Mouse (Mus musculus): ENCODE data around the gene Hnrnpab. TPM values are rescaled to one million over a fixed set of nuclear protein-coding genes. Genes with fewer than 3 reads are reported as not detected.

The Hnrnpab gene
- polyA plus RNA-seq (2014; fragmentation: Illumina TruSeq; extraction: RNeasy Lipid Tissue Mini Kit (QIAGEN cat#74804); ENCODE audit: low replicate concordance): 323 TPM

GRCm38 (mm10) chr11:51606447-51607095 lies at the start of gene Hnrnpab:
Gene Hnrnpab, minus strand, starts transcription at chr11:51606847.

GRCm38 (mm10) chr11:51650691-51651515 lies 44.3 kb upstream of the Hnrnpab start, which contains the start of the genes N4bp3 and D930048N14Rik:
Gene N4bp3, minus strand, starts transcription at chr11:51650842.
Gene D930048N14Rik, plus strand, starts transcription at chr11:51650954.

GRCm38 (mm10) chr11:51635525-51636322 lies 29.1 kb upstream of the Hnrnpab start, which contains the start of gene Rmnd5b:
Gene Rmnd5b, minus strand, starts transcription at chr11:51635896.

DNA sequence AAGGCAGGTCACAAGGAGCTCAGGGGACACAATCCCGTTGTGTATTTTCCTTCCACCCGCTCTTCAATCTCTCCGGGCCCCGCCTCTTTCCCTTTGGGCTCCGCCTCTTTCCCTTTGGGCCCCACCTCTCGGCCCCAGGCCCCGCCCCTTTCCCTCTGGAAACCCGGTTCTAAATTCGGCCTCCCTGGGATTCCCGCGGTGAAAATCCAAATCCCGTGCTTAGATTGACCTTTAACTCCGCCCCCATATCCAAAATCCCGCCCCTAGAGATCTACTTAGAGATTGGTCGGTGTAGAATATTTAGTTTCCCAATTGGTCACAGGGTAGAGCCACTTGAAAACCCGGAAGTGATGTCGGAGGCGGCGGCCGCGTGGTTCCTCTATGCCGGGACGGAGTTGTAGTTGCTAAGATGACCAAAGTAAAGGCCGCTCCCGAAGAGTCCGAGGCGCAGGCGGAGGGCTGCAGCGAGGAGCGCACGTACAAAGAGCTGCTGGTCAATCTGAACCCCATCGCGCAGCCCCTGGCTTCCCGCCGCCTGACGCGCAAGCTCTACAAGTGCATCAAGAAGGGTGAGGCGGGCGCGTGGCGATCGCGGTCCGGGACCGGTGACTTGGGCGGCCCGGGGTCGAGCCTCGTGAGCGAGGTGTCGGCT lies 12.9 kb upstream of the Hnrnpab start, which contains the start of gene Nhp2:
Nhp2 (plus strand) TSS at position 327 of the 652 bp plus-strand sequence.

GRCm38 (mm10) chr11:51584431-51585248 lies 22.0 kb downstream of the Hnrnpab start, which contains the start of gene Phykpl:
Gene Phykpl, plus strand, starts transcription at chr11:51584757.

Other genes starting within 250 kb of the Hnrnpab start
- gene Phykpl, start 22.1 kb downstream of the Hnrnpab start, polyA plus RNA-seq (2014; fragmentation: Illumina TruSeq; extraction: RNeasy Lipid Tissue Mini Kit (QIAGEN cat#74804); ENCODE audit: low replicate concordance): 18.0 TPM
- gene Nhp2, start 12.9 kb upstream of the Hnrnpab start, polyA plus RNA-seq (2014; fragmentation: Illumina TruSeq; extraction: RNeasy Lipid Tissue Mini Kit (QIAGEN cat#74804); ENCODE audit: low replicate concordance): 0.59 TPM
- 3.4 TPM for gene Rmnd5b, start 29.0 kb upstream of the Hnrnpab start, polyA plus RNA-seq (2014; fragmentation: Illumina TruSeq; extraction: RNeasy Lipid Tissue Mini Kit (QIAGEN cat#74804); ENCODE audit: low replicate concordance)
- not detected for gene N4bp3, start 44.0 kb upstream of the Hnrnpab start, polyA plus RNA-seq (2014; fragmentation: Illumina TruSeq; extraction: RNeasy Lipid Tissue Mini Kit (QIAGEN cat#74804); ENCODE audit: low replicate concordance)
- gene D930048N14Rik, start 44.1 kb upstream of the Hnrnpab start, polyA plus RNA-seq (2014; fragmentation: Illumina TruSeq; extraction: RNeasy Lipid Tissue Mini Kit (QIAGEN cat#74804); ENCODE audit: low replicate concordance): 0.74 TPM
- 78.4 TPM for gene 0610009B22Rik, start 82.0 kb upstream of the Hnrnpab start, polyA plus RNA-seq (2014; fragmentation: Illumina TruSeq; extraction: RNeasy Lipid Tissue Mini Kit (QIAGEN cat#74804); ENCODE audit: low replicate concordance)
- gene Sec24a, start 156.8 kb upstream of the Hnrnpab start, polyA plus RNA-seq (2014; fragmentation: Illumina TruSeq; extraction: RNeasy Lipid Tissue Mini Kit (QIAGEN cat#74804); ENCODE audit: low replicate concordance): 142 TPM
- 947 TPM for gene Sar1b, start 156.8 kb upstream of the Hnrnpab start, polyA plus RNA-seq (2014; fragmentation: Illumina TruSeq; extraction: RNeasy Lipid Tissue Mini Kit (QIAGEN cat#74804); ENCODE audit: low replicate concordance)

Measured in small intestine, adult 10 weeks (tissue).